9 mouse cellular contexts compared by ENCODE assay signal in genomic region chr11:70029130-70029801, GRCm38 (mm10). TPM values are rescaled to one million over a fixed set of nuclear protein-coding genes. Genes with fewer than 3 reads are reported as not detected.
DNase-seq lines count a peak whose midpoint lies in the region; ATAC-seq lines count a peak whose summit lies in the region.
"Had no signal": no experiment of that assay in that cellular context is flagged by ENCODE, and none has a peak within 500 bp of the region (broad histone marks: within the 10 kb centered on the region; RNA-seq: fewer than 3 reads in every experiment).

No protein-coding gene starts in this region.

- peak overlapping the region; percentile 33 for H3K4me3 ChIP-seq in embryonic facial prominence, embryonic 13.5 days
- peak overlapping the region; percentile 20; the same call in 1 of the 2 replicates for H3K4me3 ChIP-seq in liver, embryonic 13.5 days (replicated peaks)
- peak overlapping the region; percentile 27 for H3K4me3 ChIP-seq in neural tube, embryonic 11.5 days (ENCODE audit: low read depth, low read length)

- 1% methylated on average over 20 of the region's 20 CpGs for WGBS in embryonic facial prominence, embryonic 13.5 days
- WGBS in liver, embryonic 13.5 days (ENCODE audit: insufficient replicate concordance) = 5% methylated on average over 20 of the region's 20 CpGs
- under 1% methylated on average over 20 of the region's 20 CpGs for WGBS in neural tube, embryonic 11.5 days

- H3K9me3 ChIP-seq in embryonic facial prominence, embryonic 13.5 days = no peaks in the 10 kb centered on the region
- no peaks in the 10 kb centered on the region for H3K9me3 ChIP-seq in liver, embryonic 13.5 days (replicated peaks)
- no peaks in the 10 kb centered on the region for H3K9me3 ChIP-seq in neural tube, embryonic 11.5 days (ENCODE audit: control insufficient read depth, low read length)

- H3K36me3 ChIP-seq in embryonic facial prominence, embryonic 13.5 days = peaks cover 38% of the 10 kb centered on the region
- H3K36me3 ChIP-seq in liver, embryonic 13.5 days = peaks cover 4% of the 10 kb centered on the region; the same call in 1 of the 2 replicates
- H3K36me3 ChIP-seq in neural tube, embryonic 11.5 days (ENCODE audit: control insufficient read depth, insufficient read depth, low read length) = peaks cover 8% of the 10 kb centered on the region

- ATAC-seq in embryonic facial prominence, embryonic 13.5 days (ENCODE audit: insufficient number of reproducible peaks, insufficient read depth, low FRiP score, low TSS enrichment, low read depth) = peak; percentile 74
- peak; percentile 40 for ATAC-seq in liver, embryonic 13.5 days (ENCODE audit: low read depth)
- peak; percentile 95 for ATAC-seq in neural tube, embryonic 11.5 days (ENCODE audit: insufficient read depth, low FRiP score, low TSS enrichment)

- peak overlapping the region; percentile 62; the same call in 1 of the 2 replicates for H3K9ac ChIP-seq in embryonic facial prominence, embryonic 13.5 days
- no peak overlapping the region for H3K9ac ChIP-seq in liver, embryonic 13.5 days
- peak overlapping the region; percentile 35; the same call in 1 of the 2 replicates for H3K9ac ChIP-seq in neural tube, embryonic 11.5 days (ENCODE audit: low read length)

- peak overlapping the region; percentile 90 for H3K27ac ChIP-seq in embryonic facial prominence, embryonic 13.5 days
- no peak overlapping the region for H3K27ac ChIP-seq in liver, embryonic 13.5 days
- H3K27ac ChIP-seq in neural tube, embryonic 11.5 days (ENCODE audit: low read depth, low read length) = peak overlapping the region; percentile 77

- peak; percentile 89 to 93 for DNase-seq in B cell, adult 2 months
- peak; percentile 97 for DNase-seq in ZHBTc4 (ENCODE audit: low read depth, low spot score)
- peak; percentile 69 for DNase-seq in heart, adult 8-10 months (ENCODE audit: low spot score)
- DNase-seq in kidney, postnatal 10 days = peak; percentile 82
- peak; percentile 28 for DNase-seq in liver, embryonic 13.5 days
- DNase-seq in neural tube, embryonic 11.5 days (ENCODE audit: low spot score) = peak; percentile 97
- peak; percentile 87 for DNase-seq in testis, postnatal 10 days (ENCODE audit: low spot score)

- no peaks in the 10 kb centered on the region for H3K27me3 ChIP-seq in embryonic facial prominence, embryonic 13.5 days
- peaks cover 36% of the 10 kb centered on the region for H3K27me3 ChIP-seq in liver, embryonic 13.5 days
- no peaks in the 10 kb centered on the region for H3K27me3 ChIP-seq in neural tube, embryonic 11.5 days (ENCODE audit: control insufficient read depth, insufficient read depth, low read length)

- H3K4me1 ChIP-seq in embryonic facial prominence, embryonic 13.5 days = peaks cover 61% of the 10 kb centered on the region
- H3K4me1 ChIP-seq in liver, embryonic 13.5 days (replicated peaks) = peaks cover 39% of the 10 kb centered on the region
- H3K4me1 ChIP-seq in neural tube, embryonic 11.5 days (ENCODE audit: control insufficient read depth, insufficient read depth, low read length) = peaks cover 41% of the 10 kb centered on the region

- H3K4me2 ChIP-seq in embryonic facial prominence, embryonic 13.5 days = peak overlapping the region; percentile 65
- H3K4me2 ChIP-seq in liver, embryonic 13.5 days = peak overlapping the region; percentile 45
- H3K4me2 ChIP-seq in neural tube, embryonic 11.5 days (ENCODE audit: low read depth) = peak overlapping the region; percentile 62

RNA-seq across cellular contexts. Expression of gene Dlg4, which starts 12.5 kb away (rescaled TPM):
- 13.1 and 13.5 TPM in 2 replicates for polyA plus RNA-seq in embryonic facial prominence, embryonic 13.5 days (2015; fragmentation: Nextera tagmentation; extraction: Ambion mirVana)
- total RNA-seq in heart, adult 8-10 months (2022) = 1 to 10 TPM; 3.9 to 6.3 (median 5.2) TPM
- polyA plus RNA-seq in liver, embryonic 13.5 days (2015; fragmentation: Nextera tagmentation; extraction: Ambion mirVana) = 1.1 and 1.2 TPM in 2 replicates
- polyA plus RNA-seq in neural tube, embryonic 11.5 days (2014; fragmentation: Nextera tagmentation; extraction: Ambion mirVana) = 14.6 and 15.0 TPM in 2 replicates

RNA-seq across cellular contexts. Expression of gene Acadvl, which starts 14.1 kb away (rescaled TPM):
- polyA plus RNA-seq in embryonic facial prominence, embryonic 13.5 days (2015; fragmentation: Nextera tagmentation; extraction: Ambion mirVana) = 78.2 and 82.3 TPM in 2 replicates
- 1,000 to 10,000 TPM; 1,233 to 1,415 (median 1,285) TPM for total RNA-seq in heart, adult 8-10 months (2022)
- polyA plus RNA-seq in liver, embryonic 13.5 days (2015; fragmentation: Nextera tagmentation; extraction: Ambion mirVana) = 83.7 and 87.2 TPM in 2 replicates
- polyA plus RNA-seq in neural tube, embryonic 11.5 days (2014; fragmentation: Nextera tagmentation; extraction: Ambion mirVana) = 49.3 and 54.1 TPM in 2 replicates

RNA-seq across cellular contexts. Expression of gene Asgr1, which starts 24.6 kb away (rescaled TPM):
- 0.24 and 0.47 TPM in 2 replicates for polyA plus RNA-seq in embryonic facial prominence, embryonic 13.5 days (2015; fragmentation: Nextera tagmentation; extraction: Ambion mirVana)
- not detected for total RNA-seq in heart, adult 8-10 months (2022)
- 1.4 and 1.8 TPM in 2 replicates for polyA plus RNA-seq in liver, embryonic 13.5 days (2015; fragmentation: Nextera tagmentation; extraction: Ambion mirVana)
- polyA plus RNA-seq in neural tube, embryonic 11.5 days (2014; fragmentation: Nextera tagmentation; extraction: Ambion mirVana) = 0.41 TPM in 1 of 2 replicates, not detected in the other
- polyA plus RNA-seq: large intestine, adult 2 months had no signal

RNA-seq across cellular contexts. Expression of gene Dvl2, which starts 28.9 kb away (rescaled TPM):
- polyA plus RNA-seq in embryonic facial prominence, embryonic 13.5 days (2015; fragmentation: Nextera tagmentation; extraction: Ambion mirVana) = 55.0 and 56.8 TPM in 2 replicates
- 1 to 10 TPM; 4.0 to 6.4 (median 5.1) TPM for total RNA-seq in heart, adult 8-10 months (2022)
- 6.4 and 7.4 TPM in 2 replicates for polyA plus RNA-seq in liver, embryonic 13.5 days (2015; fragmentation: Nextera tagmentation; extraction: Ambion mirVana)
- 35.8 and 39.0 TPM in 2 replicates for polyA plus RNA-seq in neural tube, embryonic 11.5 days (2014; fragmentation: Nextera tagmentation; extraction: Ambion mirVana)

RNA-seq across cellular contexts. Expression of gene Phf23, which starts 33.7 kb away (rescaled TPM):
- polyA plus RNA-seq in embryonic facial prominence, embryonic 13.5 days (2015; fragmentation: Nextera tagmentation; extraction: Ambion mirVana) = 87.8 and 93.3 TPM in 2 replicates
- 10 to 100 TPM; 21.0 to 24.9 (median 23.6) TPM for total RNA-seq in heart, adult 8-10 months (2022)
- polyA plus RNA-seq in liver, embryonic 13.5 days (2015; fragmentation: Nextera tagmentation; extraction: Ambion mirVana) = 29.8 and 32.7 TPM in 2 replicates
- 54.4 and 57.6 TPM in 2 replicates for polyA plus RNA-seq in neural tube, embryonic 11.5 days (2014; fragmentation: Nextera tagmentation; extraction: Ambion mirVana)

Comparison
In these comparisons a context has a peak if more than half of its experiments do, and no peak if none do; other contexts are left out.
1. DNase-seq: peak in every context shown above with its lines; median percentile 97 in ZHBTc4; 97 in neural tube, embryonic 11.5 days; 91 in B cell, adult 2 months; 87 in testis, postnatal 10 days; 82 in kidney, postnatal 10 days; 69 in heart, adult 8-10 months; 28 in liver, embryonic 13.5 days.
2. ATAC-seq: peak in every context shown above with its lines; median percentile 95 in neural tube, embryonic 11.5 days; 74 in embryonic facial prominence, embryonic 13.5 days; 40 in liver, embryonic 13.5 days.